Mouse (Mus musculus) v-Abl transformed pro-B cells (cell line): Measurements from ENCODE around the gene Gm5150.
"Not testable (repeated sequence)": the region's sequence is repeated elsewhere in the genome, so short reads cannot be mapped to it uniquely, and the experiment has no call there.

Experiments
- in situ Hi-C, 2 experiments: fragments of 400-800 bp; cut with MboI; formaldehyde crosslinking; loops; one replicate each; pipeline ENCODE4 v1.15.1; 2025; ENCODE audit not compliant: unreplicated experiment in 2 of 2

Gene Gm5150

GRCm38 (mm10) chr3:16006215-16006614 lies at the start of gene Gm5150:
Gm5150 (minus strand) TSS chr3:16006437.
- in situ Hi-C loops, result no loop called here

- in situ Hi-C loops, result not testable (repeated sequence)
Measured at GRCm38 (mm10) chr3:16051736-16052135, 45.5 kb upstream of the Gm5150 start.

- in situ Hi-C loops, result loop anchor here (10.0 to 25.0 kb wide), 5 partner anchors 985 to 1662 kb away; partner anchors contain the start of gene Car3 (in 1 of the 2)
Measured at GRCm38 (mm10) chr3:16047288-16047687, 41.1 kb upstream of the Gm5150 start.

GRCm38 (mm10) chr3:16043315-16043714 lies 37.1 kb upstream of the Gm5150 start:
- in situ Hi-C loops, result loop anchor here (5.0 to 25.0 kb wide), 9 partner anchors 781 to 1661 kb away; partner anchors contain the start of gene Car3 (in 1 of the 2)

- in situ Hi-C loops, result loop anchor here (25.0 kb wide), 3 partner anchors 963 to 1363 kb away; no protein-coding TSS in a partner anchor
Measured at GRCm38 (mm10) chr3:16024988-16025387, 18.8 kb upstream of the Gm5150 start.

GRCm38 (mm10) chr3:16022214-16022613 lies 16.0 kb upstream of the Gm5150 start:
- in situ Hi-C loops, result no loop called here

- in situ Hi-C loops, result not testable (repeated sequence)
Measured at GRCm38 (mm10) chr3:16014456-16014855, 8.2 kb upstream of the Gm5150 start.

GRCm38 (mm10) chr3:16007827-16008226 lies 1.6 kb upstream of the Gm5150 start:
- in situ Hi-C loops, result no loop called here

- in situ Hi-C loops, result no loop called here
Measured at GRCm38 (mm10) chr3:16003890-16004633, 2.2 kb downstream of the Gm5150 start.

- in situ Hi-C loops, result not testable (repeated sequence)
Measured at GRCm38 (mm10) chr3:15999479-15999878, 6.8 kb downstream of the Gm5150 start.

GRCm38 (mm10) chr3:15982216-15982615 lies 24.0 kb downstream of the Gm5150 start:
- in situ Hi-C loops, result no loop called here

- in situ Hi-C loops, result no loop called here
Measured at GRCm38 (mm10) chr3:15956921-15957320, 49.3 kb downstream of the Gm5150 start.
